Mouse (Mus musculus): ENCODE measurements around the gene Large2. TPM values are rescaled to one million over a fixed set of nuclear protein-coding genes. Genes with fewer than 3 reads are reported as not detected.
A peak's percentile ranks its signal among the peaks of the same experiment; 100 is the strongest.

Gene Large2
- polyA plus RNA-seq, 1 experiment: 0.31 TPM

DNA sequence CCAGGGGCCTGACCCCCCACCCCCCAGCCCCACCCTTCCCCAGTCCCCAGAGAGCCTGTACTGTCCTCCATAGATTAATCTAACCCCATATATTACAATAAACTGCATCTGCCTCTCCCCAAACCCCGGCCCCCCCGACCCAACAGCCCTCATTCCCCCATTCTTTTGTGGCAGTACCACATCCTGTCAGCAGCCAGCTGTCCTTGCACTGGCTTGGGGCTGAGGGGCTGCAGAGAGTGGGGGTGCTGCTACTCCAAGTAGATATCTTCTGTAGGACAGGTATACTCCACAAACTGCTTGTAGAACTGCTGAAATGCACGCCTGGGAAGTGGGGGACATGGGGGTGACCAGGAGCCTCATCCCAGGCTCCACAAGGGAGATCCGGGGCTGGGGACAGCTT lies 9.4 kb upstream of the Large2 start:
- no peaks in the 10 kb centered on the region for H3K4me1 ChIP-seq (ENCODE audit: control insufficient read depth, insufficient read depth, low read length)
- H3K27ac ChIP-seq (ENCODE audit: insufficient read depth, low read length): no peak overlapping the region
- TF ChIP-seq POLR2A (IDR thresholded peaks at IDR 0.05; ENCODE audit: extremely low read depth, insufficient read depth, low read length): no peak
- no peak for TF ChIP-seq CTCF (IDR thresholded peaks at IDR 0.05; ENCODE audit: extremely low read depth, insufficient read depth, low read length)
- no peak overlapping the region for H3K4me3 ChIP-seq (ENCODE audit: insufficient read depth, low read length)

DNA sequence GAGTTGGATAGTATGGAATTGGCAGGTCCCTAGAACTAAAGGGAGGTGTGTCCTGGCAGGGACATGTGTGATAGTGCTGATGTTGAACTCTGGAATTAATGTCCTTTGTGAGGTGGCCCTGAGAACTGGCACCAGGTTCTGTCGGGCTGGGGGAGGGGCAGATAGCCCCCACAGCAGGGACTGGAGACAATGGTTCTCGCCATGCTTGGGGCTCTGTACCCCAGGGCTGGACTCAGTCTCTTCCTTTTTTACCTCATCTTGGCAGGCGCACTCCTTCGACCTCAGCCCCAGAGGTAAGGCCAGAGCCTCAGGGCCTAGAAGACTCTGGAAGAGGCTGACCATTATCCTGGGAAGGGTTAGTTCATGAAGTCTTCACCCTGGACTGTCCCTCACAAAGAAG lies 8.1 kb upstream of the Large2 start:
- no peak for TF ChIP-seq CTCF (IDR thresholded peaks at IDR 0.05; ENCODE audit: extremely low read depth, insufficient read depth, low read length)
- TF ChIP-seq POLR2A (IDR thresholded peaks at IDR 0.05; ENCODE audit: extremely low read depth, insufficient read depth, low read length): no peak
- Histone ChIP-seq H3K4me3 (ENCODE audit: insufficient read depth, low read length) (no peak overlapping the region), H3K27ac (ENCODE audit: insufficient read depth, low read length) (no peak overlapping the region), H3K4me1 (ENCODE audit: control insufficient read depth, insufficient read depth, low read length) (no peaks in the 10 kb centered on the region)

DNA sequence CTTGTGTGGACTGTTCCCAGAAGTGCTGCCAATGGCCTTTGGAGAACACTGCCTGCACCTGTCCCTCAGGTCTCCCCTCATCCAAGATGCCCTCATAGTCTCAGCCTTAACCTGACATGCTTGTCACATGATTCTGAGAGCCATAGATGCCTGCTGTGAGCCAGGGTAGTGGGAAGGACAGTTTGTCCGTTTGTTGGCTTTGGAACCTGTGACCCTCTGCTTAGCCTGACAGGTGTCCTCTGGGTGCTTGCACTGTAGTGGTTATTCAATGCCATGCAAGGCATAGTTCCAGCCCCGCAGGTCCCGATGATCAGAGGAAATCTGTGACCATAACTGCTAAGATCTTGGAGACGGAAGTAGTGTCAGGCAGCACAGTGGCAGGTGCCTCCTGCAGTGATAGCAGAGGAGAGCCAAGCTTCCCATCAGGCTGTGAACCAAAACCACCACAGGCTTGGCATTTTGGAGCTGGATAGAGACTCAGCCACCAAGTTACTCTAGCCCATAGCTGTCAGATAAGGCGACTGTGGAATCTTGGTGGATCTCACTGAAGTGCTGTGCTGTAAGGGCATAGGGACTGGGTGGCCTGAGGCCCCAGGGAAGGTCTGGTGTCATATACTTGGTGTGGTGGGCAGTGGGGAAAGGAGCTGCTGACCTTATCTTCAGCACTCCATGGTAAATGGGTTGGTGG lies 7.4 kb upstream of the Large2 start, which contains the start of gene 1700029I15Rik:
1700029I15Rik (plus strand) TSS at position 638 of the 688 bp plus-strand sequence.
- H3K27ac ChIP-seq (ENCODE audit: insufficient read depth, low read length): no peak within 1 kb of the TSS
- TF ChIP-seq CTCF (IDR thresholded peaks at IDR 0.05; ENCODE audit: extremely low read depth, insufficient read depth, low read length) (no peak), POLR2A (IDR thresholded peaks at IDR 0.05; ENCODE audit: extremely low read depth, insufficient read depth, low read length) (0 out of 2 replicates have a peak, but pooled peaks have one; percentile 7)
- H3K4me3 ChIP-seq (ENCODE audit: insufficient read depth, low read length): no peak within 1 kb of the TSS
- H3K4me1 ChIP-seq (ENCODE audit: control insufficient read depth, insufficient read depth, low read length): no peaks in the 10 kb centered on the region

DNA sequence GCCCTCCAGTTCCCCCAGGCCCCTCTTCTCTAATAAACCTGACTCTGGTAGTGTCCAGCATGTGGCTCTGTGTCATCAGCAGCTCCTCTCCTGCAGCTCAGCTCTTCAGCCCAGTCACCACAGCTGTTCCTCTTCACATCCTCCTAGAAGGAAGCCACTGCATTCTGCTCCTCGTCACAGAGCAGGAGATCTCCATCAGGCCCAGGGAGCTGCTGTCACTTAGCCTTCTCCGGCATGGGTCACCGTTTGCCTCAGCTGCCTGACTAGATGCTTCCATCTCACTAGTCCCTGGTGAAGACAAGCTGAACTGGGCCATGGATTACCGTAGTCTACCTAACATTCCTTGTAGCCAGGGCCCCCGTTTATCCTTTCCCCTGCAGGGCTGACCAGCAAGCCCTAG lies 6.5 kb upstream of the Large2 start:
- H3K4me3 ChIP-seq (ENCODE audit: insufficient read depth, low read length): no peak overlapping the region
- peaks cover 2% of the 10 kb centered on the region for H3K4me1 ChIP-seq (ENCODE audit: control insufficient read depth, insufficient read depth, low read length)
- no peak overlapping the region for H3K27ac ChIP-seq (ENCODE audit: insufficient read depth, low read length)
- no peak for TF ChIP-seq POLR2A (IDR thresholded peaks at IDR 0.05; ENCODE audit: extremely low read depth, insufficient read depth, low read length)
- TF ChIP-seq CTCF (IDR thresholded peaks at IDR 0.05; ENCODE audit: extremely low read depth, insufficient read depth, low read length): no peak

DNA sequence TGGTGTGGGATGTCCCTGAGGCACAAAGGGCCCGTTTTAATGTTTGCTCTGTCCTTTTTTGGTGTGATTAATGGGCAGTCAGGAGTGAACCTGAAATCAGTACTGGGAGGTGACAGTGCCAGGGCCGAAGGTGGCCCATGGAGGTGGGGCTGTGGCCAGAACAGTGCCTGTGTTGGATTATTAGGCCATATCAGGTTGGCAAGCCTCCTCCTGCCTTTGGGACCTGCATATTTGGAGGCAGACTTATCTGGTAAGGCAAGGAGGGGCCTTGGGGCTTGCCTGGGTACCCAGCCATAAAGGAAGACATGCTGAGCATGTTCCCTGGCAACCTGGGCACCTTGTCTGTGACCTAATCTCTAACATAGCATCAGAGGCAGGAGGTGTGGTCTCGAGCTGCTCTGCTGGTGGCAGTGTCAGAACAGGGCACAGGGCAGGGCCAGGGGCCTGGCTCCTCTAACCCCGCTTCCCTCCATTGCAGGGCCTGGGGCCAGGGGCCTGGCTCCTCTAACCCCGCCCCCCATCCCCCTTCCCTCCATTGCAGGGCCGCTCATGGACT lies 5.9 kb upstream of the Large2 start:
- Histone ChIP-seq H3K4me3 (ENCODE audit: insufficient read depth, low read length) (no peak overlapping the region), H3K4me1 (ENCODE audit: control insufficient read depth, insufficient read depth, low read length) (peaks cover 5% of the 10 kb centered on the region), H3K27ac (ENCODE audit: insufficient read depth, low read length) (no peak overlapping the region)
- TF ChIP-seq POLR2A (IDR thresholded peaks at IDR 0.05; ENCODE audit: extremely low read depth, insufficient read depth, low read length) (no peak), CTCF (IDR thresholded peaks at IDR 0.05; ENCODE audit: extremely low read depth, insufficient read depth, low read length) (no peak)

DNA sequence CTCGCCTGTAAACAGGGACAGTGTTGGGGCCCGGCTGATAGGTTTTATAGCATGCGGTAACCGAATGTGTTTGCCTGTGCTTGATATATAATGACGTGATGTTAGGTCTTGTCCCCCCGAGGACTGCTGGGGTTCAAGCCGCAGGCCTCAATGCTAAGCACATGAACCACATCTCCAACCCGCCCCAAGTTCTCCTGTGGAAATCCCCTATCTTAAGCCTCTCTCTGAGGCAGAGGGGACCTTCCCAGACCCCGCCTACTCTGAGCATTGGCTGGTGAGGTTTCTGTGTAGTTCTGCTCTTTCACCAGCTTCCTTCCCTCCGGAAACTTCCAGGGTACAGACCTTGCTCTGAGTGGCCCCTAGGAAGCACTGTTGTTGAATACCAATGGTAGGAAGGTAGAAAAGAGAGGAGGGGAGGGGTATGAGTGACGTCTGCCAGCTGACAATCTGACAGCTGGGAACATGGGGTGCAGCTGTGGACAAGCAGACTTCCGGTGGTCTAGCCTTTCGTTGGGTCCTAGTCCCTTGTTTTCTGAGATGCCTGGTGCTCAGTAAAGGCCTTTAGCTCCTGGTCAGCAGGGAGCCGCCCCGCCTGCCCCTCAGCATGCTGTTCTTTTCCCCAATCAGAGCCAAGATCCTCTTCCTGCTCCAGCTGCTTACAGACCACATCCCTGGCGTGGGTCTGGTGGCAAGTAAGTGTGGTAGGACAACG lies 5.3 kb upstream of the Large2 start:
- no peak overlapping the region for H3K27ac ChIP-seq (ENCODE audit: insufficient read depth, low read length)
- no peak overlapping the region for H3K4me3 ChIP-seq (ENCODE audit: insufficient read depth, low read length)
- H3K4me1 ChIP-seq (ENCODE audit: control insufficient read depth, insufficient read depth, low read length): peaks cover 5% of the 10 kb centered on the region
- TF ChIP-seq POLR2A (IDR thresholded peaks at IDR 0.05; ENCODE audit: extremely low read depth, insufficient read depth, low read length): no peak
- TF ChIP-seq CTCF (IDR thresholded peaks at IDR 0.05; ENCODE audit: extremely low read depth, insufficient read depth, low read length): no peak

DNA sequence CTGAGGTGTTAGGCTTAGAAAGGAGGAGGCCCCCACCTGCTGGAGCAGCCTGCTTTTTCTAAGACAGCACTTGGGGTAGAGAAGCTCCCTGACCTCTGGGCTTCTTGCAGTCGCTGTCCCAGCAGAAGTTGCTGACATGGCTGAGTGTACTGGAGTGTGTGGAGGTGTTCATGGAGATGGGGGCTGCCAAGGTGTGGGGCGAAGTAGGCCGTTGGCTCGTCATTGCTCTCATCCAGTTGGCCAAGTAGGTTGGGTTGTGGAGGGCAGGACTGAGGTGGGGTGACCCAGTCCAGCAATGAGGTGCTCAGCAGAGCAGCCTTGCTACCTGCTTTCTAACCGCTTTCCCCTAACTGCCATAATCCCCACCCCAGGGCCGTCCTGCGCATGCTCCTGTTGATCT lies 2.7 kb upstream of the Large2 start:
- TF ChIP-seq CTCF (IDR thresholded peaks at IDR 0.05; ENCODE audit: extremely low read depth, insufficient read depth, low read length) (no peak), POLR2A (IDR thresholded peaks at IDR 0.05; ENCODE audit: extremely low read depth, insufficient read depth, low read length) (no peak)
- H3K4me1 ChIP-seq (ENCODE audit: control insufficient read depth, insufficient read depth, low read length): peaks cover 5% of the 10 kb centered on the region
- no peak overlapping the region for H3K27ac ChIP-seq (ENCODE audit: insufficient read depth, low read length)
- H3K4me3 ChIP-seq (ENCODE audit: insufficient read depth, low read length): no peak overlapping the region

GRCm38 (mm10) chr2:92376300-92376699 lies 1.6 kb upstream of the Large2 start:
- TF ChIP-seq POLR2A (IDR thresholded peaks at IDR 0.05; ENCODE audit: extremely low read depth, insufficient read depth, low read length) (no peak), CTCF (IDR thresholded peaks at IDR 0.05; ENCODE audit: extremely low read depth, insufficient read depth, low read length) (no peak)

GRCm38 (mm10) chr2:92375788-92376187 lies 1.1 kb upstream of the Large2 start:
- peak overlapping the region; percentile 74 for H3K4me3 ChIP-seq (ENCODE audit: insufficient read depth, low read length)
- H3K4me1 ChIP-seq (ENCODE audit: control insufficient read depth, insufficient read depth, low read length): peaks cover 5% of the 10 kb centered on the region
- TF ChIP-seq CTCF (IDR thresholded peaks at IDR 0.05; ENCODE audit: extremely low read depth, insufficient read depth, low read length): no peak
- no peak for TF ChIP-seq POLR2A (IDR thresholded peaks at IDR 0.05; ENCODE audit: extremely low read depth, insufficient read depth, low read length)
- H3K27ac ChIP-seq (ENCODE audit: insufficient read depth, low read length): 0 out of 2 replicates have a peak overlapping the region, but pooled peaks have one; percentile 8

More at GRCm38 (mm10) chr2:92376300-92376699, 1.6 kb upstream of the Large2 start:
- H3K4me1 ChIP-seq (ENCODE audit: control insufficient read depth, insufficient read depth, low read length): peaks cover 5% of the 10 kb centered on the region
- H3K27ac ChIP-seq (ENCODE audit: insufficient read depth, low read length): no peak overlapping the region
- peak overlapping the region; percentile 74 for H3K4me3 ChIP-seq (ENCODE audit: insufficient read depth, low read length)
